Mouse (Mus musculus): ENCODE results near the gene Zdhhc22.

The Zdhhc22 gene

DNA sequence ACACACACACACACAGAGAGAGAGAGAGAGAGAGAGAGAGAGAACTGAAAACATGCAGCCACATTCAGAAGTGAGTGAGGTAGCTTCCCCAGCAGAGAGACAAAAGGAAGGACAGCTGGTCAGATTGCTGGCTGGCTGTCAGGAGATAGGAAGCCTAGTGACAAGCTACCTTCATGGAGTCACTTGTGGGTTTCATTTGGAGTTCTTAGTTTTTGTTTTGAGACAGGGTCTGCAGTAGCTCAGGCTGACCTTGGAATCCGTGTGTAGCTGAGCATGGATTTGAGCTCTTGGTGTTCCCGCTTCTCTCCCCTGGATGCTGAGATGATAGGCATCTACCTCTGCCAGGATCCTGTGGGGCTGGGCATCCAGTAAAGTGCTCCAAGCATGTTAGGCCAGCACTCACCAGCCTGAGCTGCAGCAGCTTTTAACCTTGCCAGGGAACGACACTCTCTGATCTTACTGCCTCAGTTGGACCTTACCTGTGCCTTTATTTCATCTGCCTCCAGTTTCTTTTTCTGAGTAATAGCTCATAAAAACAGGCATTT is 29.4 kb downstream of the Zdhhc22 start:
- peak; percentile 47 to 58 for DNase-seq

DNA sequence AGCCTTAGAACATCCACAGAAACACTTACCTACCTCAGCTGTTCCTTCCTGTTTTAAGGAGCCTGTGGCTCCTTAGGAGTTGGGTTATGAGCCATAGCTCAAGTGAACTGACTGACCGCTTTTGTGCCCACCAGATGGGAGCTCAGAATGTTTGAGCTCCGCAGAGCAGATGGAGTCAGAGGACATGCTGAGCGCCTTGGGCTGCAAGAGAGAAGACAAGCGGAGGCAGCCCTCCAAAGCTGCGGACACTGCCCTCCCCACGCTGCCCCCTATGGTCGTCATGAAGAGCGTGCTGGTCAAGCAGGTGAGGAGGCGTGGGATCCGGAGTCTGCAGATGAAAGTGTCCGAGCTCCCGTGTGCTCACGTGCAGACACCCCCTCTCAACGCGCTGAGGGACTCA is 30.1 kb downstream of the Zdhhc22 start:
- DNase-seq: peak; percentile 93 to 94

DNA sequence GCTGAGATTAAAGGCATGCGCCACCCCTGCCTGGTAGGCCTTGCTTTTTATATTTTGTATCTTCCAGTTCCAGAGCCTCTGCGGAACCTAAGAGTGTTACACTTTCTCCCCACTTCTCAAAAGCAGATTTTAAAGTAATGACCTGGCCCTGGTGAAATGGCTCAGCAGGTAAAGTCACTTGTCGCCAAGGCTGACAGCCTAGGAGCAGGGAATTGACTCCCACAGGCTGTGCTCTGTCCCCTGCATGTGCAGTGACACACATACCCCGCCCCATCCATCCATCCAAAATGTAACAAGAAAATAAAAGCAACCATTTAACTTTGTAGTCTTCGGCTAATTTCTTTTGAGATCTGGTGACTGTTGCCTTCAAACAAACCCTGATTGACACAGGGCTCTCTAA is 30.6 kb downstream of the Zdhhc22 start:
- peak in 1 of 2 experiments; percentile 52 for DNase-seq

- peak; percentile 34 to 40 for DNase-seq
Observed at GRCm38 (mm10) chr12:86958558-86958957, 31.7 kb downstream of the Zdhhc22 start.

GRCm38 (mm10) chr12:86955894-86956293 is 34.3 kb downstream of the Zdhhc22 start:
- DNase-seq: peak in 1 of 2 experiments; percentile 42

DNA sequence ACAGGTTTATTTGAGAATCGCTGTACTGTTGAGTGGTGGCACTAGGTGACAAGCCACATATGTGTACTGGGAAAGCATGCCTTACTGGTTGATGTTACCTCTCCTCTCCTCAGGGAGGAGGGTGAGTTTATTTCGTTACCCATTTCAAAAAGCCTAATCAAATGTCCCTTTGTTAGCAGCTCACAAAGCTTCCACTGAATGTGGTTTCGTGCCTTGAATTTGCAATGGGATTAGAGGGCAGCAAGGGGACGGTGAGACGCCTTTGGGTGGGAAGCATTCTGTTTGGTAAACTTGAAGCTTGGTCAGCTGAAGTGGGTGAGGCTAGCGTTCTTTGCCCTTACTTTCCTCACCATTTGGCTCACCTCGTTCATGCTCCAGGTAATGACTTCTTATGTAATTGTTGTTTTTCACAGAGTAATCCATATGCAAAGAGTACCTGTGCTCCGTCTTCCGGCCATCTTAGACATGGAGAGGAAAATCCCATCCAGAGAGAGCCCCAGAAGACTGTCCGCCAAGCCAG is 37.8 kb downstream of the Zdhhc22 start:
- no peak for DNase-seq

DNA sequence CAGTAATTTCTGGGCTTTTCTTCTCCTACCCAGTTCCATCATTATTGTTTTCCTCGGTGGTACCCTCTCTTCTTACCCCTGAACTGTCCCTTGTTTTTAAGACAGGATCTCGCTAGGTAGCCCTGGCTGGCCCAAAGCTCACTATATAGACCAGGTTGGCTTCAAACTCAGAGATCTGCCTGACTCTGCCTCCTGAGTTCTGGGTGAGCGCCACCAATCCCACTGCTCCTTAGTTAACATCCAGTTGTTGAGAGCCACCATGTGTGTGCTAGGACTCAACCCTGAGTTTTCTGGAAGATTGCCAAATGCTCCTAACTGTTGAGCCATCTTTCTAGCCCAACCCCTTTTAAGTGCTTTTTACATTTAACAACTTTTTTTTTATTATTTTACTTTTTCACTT is 39.3 kb downstream of the Zdhhc22 start:
- peak in 1 of 2 experiments; percentile 35 for DNase-seq

DNA sequence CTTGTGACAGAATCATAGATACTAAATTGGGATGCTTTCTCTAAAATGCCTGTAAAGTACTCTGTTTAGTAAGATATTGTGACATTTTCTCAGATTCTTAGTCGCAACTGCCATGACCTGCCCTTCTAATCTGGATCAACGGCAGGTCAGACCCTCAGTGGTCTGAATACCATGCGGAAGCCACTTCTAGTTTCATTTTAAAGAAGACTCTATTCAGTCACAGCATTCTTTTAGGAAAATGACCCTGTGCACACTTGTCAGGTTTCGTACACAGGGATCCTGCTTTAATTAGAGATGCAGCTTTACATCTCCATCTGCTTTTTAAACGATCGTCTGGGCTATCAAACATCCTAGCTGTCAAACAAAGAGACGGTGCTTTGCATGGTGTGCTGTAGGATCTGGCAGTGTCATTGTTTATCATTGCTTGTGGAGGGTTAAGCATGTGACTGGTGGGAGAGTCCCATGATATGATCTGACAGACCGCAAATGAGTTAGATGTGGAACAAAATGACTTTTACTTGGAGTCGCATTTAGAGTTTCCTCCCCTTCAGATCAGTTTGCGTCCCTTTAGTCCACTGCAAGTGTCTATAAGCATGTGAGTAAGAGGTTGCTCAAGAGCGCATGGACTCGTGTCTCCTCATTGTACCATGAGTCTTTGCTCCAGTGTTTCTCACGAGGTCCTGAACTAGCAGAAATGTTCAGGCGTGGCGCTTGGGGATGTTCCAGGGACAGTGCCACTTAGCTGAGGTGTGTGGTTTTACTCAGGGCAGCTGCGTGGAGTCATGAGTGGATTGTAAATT is 39.9 kb downstream of the Zdhhc22 start:
- peak in 1 of 2 experiments; percentile 39 for DNase-seq

DNA sequence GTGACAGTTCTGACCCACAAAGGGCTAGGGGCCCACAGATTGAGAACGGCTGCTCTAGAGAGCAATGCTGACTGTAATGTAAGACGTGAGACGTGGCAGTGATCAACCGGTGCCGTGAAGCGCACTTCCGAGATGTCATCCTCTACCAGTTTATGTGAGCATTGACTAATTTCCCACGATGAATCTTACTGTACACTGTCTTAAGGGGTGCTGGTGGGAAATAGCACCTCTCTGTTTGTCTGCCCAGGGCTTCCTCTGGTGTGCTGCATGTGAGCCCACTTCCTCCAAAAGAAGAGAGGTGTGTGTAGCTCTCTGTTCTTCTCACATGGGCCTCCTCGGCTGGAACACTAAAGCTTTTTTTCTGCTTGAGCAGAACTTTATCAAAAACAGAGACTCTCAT is 40.7 kb downstream of the Zdhhc22 start:
- DNase-seq: peak in 1 of 2 experiments; percentile 43

DNA sequence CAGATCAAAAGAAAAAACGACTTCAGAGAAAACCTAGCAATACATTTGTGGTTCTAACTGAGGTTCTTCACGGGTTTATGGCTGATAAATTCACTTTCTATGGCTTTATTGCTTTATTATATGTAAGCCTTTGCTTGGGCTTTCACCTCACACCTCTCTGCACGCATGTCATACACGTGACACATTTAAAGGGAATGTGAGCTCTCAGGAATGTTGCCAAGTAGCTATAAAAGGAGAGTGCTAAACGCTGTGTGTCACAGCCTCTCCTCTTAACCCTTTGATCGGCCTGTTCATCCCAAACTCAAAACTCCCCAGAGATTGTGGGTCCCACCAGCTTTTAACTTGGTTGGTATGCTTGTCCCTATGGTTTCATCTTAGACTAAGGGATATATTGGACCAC is 41.6 kb downstream of the Zdhhc22 start:
- DNase-seq: peak in 1 of 2 experiments; percentile 62

- DNase-seq: peak; percentile 95 to 97
Observed at GRCm38 (mm10) chr12:86947681-86948401, 42.4 kb downstream of the Zdhhc22 start.

- DNase-seq: peak; percentile 96 to 98
Observed at GRCm38 (mm10) chr12:86946862-86947574, 43.2 kb downstream of the Zdhhc22 start, which contains the start of gene Cipc. Gene Cipc, plus strand, starts transcription at chr12:86947043.

DNA sequence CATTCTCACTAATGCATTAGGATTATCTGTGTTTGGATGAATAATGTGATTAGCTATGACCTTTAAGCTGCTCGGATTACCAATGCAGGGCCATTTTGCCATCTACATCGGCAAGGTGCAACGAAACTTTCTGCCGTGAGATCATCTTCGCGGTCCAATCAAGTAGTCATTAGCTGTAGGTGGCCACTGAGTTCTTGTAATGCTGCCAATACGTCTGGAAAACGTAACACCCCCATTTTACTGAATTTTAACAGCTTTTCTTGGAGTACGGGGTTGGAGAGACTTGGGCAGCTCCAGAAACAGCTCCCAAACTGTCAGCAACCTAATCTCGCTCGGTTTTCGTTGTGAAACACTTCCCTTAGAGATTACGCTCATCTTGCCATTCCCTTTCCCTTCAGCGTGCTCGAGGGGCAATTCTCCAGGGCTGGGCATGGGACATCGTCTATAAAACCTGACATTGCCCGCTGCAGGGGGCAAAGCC is 43.9 kb downstream of the Zdhhc22 start:
- DNase-seq: no peak

DNA sequence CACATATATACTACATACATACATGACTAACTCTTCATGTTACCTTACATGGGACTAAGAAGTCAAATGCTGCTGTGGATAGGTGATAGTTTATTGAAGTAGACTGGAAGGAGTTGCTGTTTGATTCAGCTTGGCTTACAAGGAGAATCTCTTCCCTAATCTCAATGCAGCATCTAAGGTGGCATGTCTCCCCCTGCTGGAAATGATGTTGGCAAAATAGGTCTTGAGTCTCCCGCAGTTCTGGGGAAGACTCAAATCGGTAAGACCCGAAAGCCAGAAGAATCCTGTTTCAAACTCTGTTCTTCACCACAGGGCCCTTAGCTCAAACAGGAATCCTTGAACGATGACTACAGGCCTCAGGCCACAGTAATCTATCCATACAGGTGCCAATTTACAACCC is 45.1 kb downstream of the Zdhhc22 start:
- peak; percentile 66 to 81 for DNase-seq

DNA sequence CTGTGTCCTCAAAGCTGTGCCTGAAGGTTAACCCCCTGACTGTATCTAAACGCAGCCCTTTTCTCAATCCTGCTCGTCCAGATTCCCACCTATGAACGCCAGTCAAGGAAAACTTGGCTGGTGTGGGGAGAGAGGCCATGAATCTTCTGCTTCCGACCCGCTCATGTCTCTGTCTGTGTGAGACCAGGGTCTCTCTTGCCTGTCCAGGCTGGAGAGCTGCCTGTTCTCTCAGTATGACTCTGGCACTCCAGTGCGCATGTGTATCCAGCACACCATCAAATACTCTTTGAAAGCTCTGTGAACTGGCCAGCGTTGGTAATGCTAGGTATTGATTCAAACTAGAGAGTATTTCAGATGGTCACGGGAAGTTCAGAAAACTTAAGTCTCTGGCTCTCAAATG is 46.8 kb downstream of the Zdhhc22 start:
- no peak for DNase-seq

GRCm38 (mm10) chr12:86941734-86942486 is 48.3 kb downstream of the Zdhhc22 start:
- DNase-seq: no peak

DNA sequence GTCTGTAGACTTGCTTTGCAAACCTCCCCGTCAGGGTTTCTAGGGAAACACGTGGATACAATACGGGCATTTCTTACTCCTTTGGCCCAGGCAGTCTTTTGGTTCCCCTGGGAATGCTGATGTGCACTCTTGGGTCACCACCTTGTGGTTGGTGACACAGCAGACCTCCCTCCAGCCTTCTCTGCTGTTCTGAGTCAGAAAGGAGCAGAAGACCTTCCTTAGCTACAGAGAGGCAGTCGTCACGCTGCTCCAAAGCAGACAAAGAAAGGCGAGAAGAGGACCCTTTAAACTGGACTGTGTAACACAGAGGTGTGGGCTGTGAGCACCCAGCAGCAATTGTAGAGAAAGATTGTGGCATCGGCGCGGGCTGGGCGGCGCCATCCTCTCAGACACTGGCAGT is 49.1 kb downstream of the Zdhhc22 start:
- DNase-seq: no peak

DNA sequence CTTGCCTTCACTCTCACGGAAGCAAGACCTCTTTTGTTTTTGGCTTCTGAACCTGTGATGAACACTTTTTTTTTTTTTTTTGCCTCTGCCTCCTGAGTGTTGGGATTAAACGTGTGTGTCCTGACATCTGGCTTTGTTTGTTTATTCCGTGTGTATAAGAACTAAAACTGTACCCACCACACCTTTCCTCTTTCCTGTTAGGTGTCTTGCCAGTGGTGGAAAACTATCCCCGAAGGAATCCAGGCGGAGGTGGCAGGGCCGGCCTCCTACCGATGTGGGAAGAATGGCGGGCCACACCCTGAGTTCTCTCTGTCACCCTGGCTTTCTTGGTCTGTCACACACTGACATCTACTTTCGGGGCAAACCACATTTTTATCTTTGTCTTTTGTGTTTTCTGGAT is 51.7 kb downstream of the Zdhhc22 start:
- no peak for DNase-seq

- no peak for DNase-seq
Observed at GRCm38 (mm10) chr12:86936587-86937343, 53.5 kb downstream of the Zdhhc22 start.

DNA sequence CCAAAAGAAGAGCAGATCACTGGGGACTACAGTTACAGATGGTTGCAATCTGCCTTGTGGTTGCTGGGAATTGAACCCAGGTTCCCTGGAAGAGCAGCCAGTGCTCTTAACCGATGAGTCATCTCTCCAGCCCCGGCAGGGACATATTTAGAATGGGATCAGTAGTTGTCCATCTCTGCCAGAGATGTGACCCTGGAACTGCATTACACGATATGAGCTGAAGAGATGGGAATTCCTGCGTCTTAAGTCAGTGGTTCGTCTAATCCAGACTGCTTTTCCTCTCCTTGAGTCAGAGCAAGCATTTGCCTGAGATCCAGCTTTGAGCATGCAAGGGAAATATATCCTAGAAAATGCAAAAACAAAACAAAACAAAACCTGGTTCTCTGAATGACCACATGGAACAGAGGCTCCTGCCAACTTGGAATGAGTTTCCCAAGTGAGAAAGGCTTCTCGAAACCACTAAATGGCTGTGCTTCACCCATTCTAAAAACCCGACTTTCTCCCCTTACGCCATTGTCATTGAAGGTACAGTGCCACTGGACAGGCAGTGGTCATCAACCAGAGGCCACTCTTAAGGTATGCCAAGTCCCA is 54.4 kb downstream of the Zdhhc22 start:
- DNase-seq: no peak

DNA sequence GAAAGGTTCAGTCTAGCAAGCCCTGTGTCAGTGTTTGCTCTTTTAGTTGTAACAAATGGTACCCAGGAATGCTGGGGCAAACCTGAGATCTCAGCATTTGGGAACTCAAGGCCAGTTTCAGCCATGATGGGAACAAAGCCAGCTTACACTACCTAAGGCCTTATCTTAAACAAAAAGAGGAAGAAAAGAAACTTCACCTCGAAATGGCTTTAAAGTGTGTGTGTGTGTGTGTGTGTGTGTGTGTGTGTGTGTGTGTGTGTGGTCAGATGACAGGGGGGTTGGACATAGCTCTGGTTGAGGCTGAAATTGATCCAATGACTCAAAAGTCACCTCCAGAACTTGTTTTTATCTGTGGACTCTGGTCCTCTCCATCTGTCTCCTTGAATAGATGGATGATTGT is 55.5 kb downstream of the Zdhhc22 start:
- no peak for DNase-seq
